Mouse (Mus musculus) kidney, postnatal 4 days (tissue): ENCODE data around the gene Epas1.
A peak's percentile ranks its signal among the peaks of the same experiment; 100 is the strongest.

Experiments
- DNase-seq, 2 experiments: peaks; one replicate each; pipeline ENCODE4 v3.0.0; 2021; ENCODE audit warnings: mixed read lengths in 2 of 2

Epas1 gene

DNA sequence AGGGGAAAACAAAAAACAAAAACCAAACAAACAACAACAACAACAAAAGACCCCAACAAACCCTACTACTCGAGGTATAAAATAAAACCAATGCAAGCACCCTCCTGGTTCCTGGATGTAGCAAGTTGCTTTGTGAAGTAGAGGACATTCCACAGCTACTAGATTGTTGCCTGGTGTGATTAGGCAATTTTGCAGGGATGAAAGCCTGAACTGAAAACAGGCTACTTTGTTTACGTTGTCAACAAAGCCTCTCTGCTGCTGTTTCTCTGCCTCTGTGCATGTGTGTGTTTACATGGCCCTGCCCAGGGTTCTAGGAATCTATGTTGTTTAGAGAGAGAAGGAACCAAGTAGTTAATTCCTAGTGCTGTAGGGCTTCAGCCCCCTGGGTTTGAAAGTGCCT, 4.1 kb downstream of the Epas1 start:
- no peak for DNase-seq

- no peak for DNase-seq
Measured at GRCm38 (mm10) chr17:86761859-86762258, 8.4 kb downstream of the Epas1 start.

- DNase-seq = no peak
Measured at GRCm38 (mm10) chr17:86762479-86763242, 9.2 kb downstream of the Epas1 start.

- no peak for DNase-seq
Measured at GRCm38 (mm10) chr17:86765762-86766404, 12.4 kb downstream of the Epas1 start.

GRCm38 (mm10) chr17:86766412-86766811, 12.9 kb downstream of the Epas1 start:
- no peak for DNase-seq

- DNase-seq = no peak
Measured at GRCm38 (mm10) chr17:86768596-86768995, 15.1 kb downstream of the Epas1 start.

GRCm38 (mm10) chr17:86769330-86770211, 16.1 kb downstream of the Epas1 start:
- DNase-seq = peak; percentile 75 to 84

DNA sequence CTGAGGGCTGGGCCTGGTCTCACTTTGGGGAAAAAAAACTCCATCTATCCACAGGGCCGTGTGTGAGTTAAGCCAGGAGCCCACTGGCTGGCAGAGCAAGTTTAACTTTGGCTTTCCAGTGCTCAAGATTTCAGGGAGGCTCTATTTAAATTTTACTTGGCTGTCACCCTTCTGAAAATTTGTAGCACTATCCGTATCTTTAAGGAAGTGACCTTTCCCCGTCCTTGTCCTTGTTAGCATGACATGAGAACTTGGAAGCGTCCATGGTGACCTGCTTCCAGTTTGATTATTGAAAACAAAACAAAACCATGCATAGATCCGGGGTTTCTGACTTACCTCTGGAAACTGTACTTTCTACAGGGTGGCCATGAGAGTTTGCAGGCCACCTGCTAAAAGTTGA, 17.3 kb downstream of the Epas1 start:
- no peak for DNase-seq

- DNase-seq = no peak
Measured at GRCm38 (mm10) chr17:86772035-86772434, 18.5 kb downstream of the Epas1 start.

- DNase-seq = no peak
Measured at GRCm38 (mm10) chr17:86772929-86773588, 19.6 kb downstream of the Epas1 start.

DNA sequence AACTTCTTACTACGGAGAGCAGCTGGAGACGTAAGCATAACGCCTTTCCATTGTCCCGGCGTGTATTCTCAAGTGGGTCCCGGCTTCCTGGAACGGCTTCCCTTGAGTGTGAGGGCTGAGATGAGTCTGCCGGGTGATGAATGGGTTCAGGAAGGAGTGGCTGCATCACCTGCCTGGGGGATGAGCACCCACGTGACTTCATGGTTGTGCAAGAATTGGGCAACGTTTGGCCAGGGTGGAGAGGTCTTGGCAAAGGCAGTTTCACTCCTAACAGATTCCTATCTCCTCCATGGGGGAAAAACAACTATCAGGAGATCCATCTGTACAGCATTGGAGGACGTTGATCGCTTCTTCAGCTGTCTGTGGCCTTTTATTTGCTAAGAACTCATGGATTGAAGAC, 23.0 kb downstream of the Epas1 start:
- DNase-seq = no peak

GRCm38 (mm10) chr17:86778147-86778546, 24.6 kb downstream of the Epas1 start:
- DNase-seq = no peak

GRCm38 (mm10) chr17:86779191-86780130, 26.0 kb downstream of the Epas1 start:
- no peak for DNase-seq

GRCm38 (mm10) chr17:86780708-86781318, 27.3 kb downstream of the Epas1 start:
- no peak for DNase-seq

GRCm38 (mm10) chr17:86781755-86782400, 28.4 kb downstream of the Epas1 start:
- peak; percentile 41 to 58 for DNase-seq

- DNase-seq = no peak
Measured at GRCm38 (mm10) chr17:86784405-86784977, 31.0 kb downstream of the Epas1 start.

- no peak for DNase-seq
Measured at GRCm38 (mm10) chr17:86785612-86786011, 32.1 kb downstream of the Epas1 start.

- DNase-seq = no peak
Measured at GRCm38 (mm10) chr17:86786496-86786895, 33.0 kb downstream of the Epas1 start.

GRCm38 (mm10) chr17:86787805-86788204, 34.3 kb downstream of the Epas1 start:
- DNase-seq = no peak

- DNase-seq = peak; percentile 52 to 59
Measured at GRCm38 (mm10) chr17:86788316-86788715, 34.8 kb downstream of the Epas1 start.
